Mouse (Mus musculus) heart, adult 11 months (tissue): ENCODE data around the gene Macrod2.

ENCODE experiments used
- DNase-seq: peaks from one replicate; pipeline ENCODE4 v3.0.0; 2022

The Macrod2 gene

GRCm38 (mm10) chr2:142404321-142404720 lies 2009.2 kb downstream of the Macrod2 start:
- peak; percentile 55 for DNase-seq

GRCm38 (mm10) chr2:142407341-142407740 lies 2012.2 kb downstream of the Macrod2 start:
- no peak for DNase-seq

GRCm38 (mm10) chr2:142410124-142410523 lies 2015.0 kb downstream of the Macrod2 start:
- no peak for DNase-seq

GRCm38 (mm10) chr2:142433126-142433525 lies 2038.0 kb downstream of the Macrod2 start:
- no peak for DNase-seq

GRCm38 (mm10) chr2:142434731-142435130 lies 2039.6 kb downstream of the Macrod2 start:
- DNase-seq, result no peak

GRCm38 (mm10) chr2:142437606-142438461 lies 2042.7 kb downstream of the Macrod2 start:
- peak; percentile 94 for DNase-seq
